Mouse (Mus musculus) midbrain, embryonic 14.5 days (tissue): ENCODE measurements around the gene Rpp38. TPM values are rescaled to one million over a fixed set of nuclear protein-coding genes. Genes with fewer than 3 reads are reported as not detected.

ENCODE experiments used
- ATAC-seq: fragments of 200-750 bp; cut with Nextera tagmentation; 2 replicates; pipeline ENCODE4 v1.8.0; 2017; ENCODE audit warnings: moderate number of reproducible peaks, moderate library complexity; ENCODE audit not compliant: low FRiP score, low TSS enrichment
- DNase-seq: peaks from one replicate; pipeline ENCODE4 v3.0.0-alpha.2; 2015
- H3K27ac ChIP-seq: fragments of 300-500 bp; sonication (generic); replicated peaks from 2 replicates; pipeline ENCODE4 v1.5.1; 2014; ENCODE audit warnings: mild to moderate bottlenecking, low read depth, low read length, moderate library complexity
- H3K27me3 ChIP-seq: fragments of 300-500 bp; sonication (generic); 2 replicates; pipeline ENCODE4 v1.6.1; 2014; ENCODE audit warnings: low read length, control low read depth, mixed read lengths; ENCODE audit not compliant: control insufficient read depth, insufficient read depth
- H3K36me3 ChIP-seq: fragments of 300-500 bp; sonication (generic); 2 replicates; pipeline ENCODE4 v1.6.1; 2014; ENCODE audit warnings: low read length, control low read depth; ENCODE audit not compliant: control insufficient read depth, insufficient read depth
- H3K4me1 ChIP-seq: fragments of 300-500 bp; sonication (generic); 2 replicates; pipeline ENCODE4 v1.6.1; 2014; ENCODE audit warnings: mild to moderate bottlenecking, antibody characterized with exemption, low read length, control low read depth; ENCODE audit not compliant: control insufficient read depth, insufficient read depth
- H3K4me2 ChIP-seq: fragments of 300-500 bp; sonication (generic); 2 replicates; pipeline ENCODE4 v1.6.1; 2014; ENCODE audit warnings: mild to moderate bottlenecking, low read length, moderate library complexity
- H3K4me3 ChIP-seq: fragments of 300-500 bp; sonication (generic); replicated peaks from 2 replicates; pipeline ENCODE4 v1.5.1; 2014; ENCODE audit warnings: low read depth, low read length
- H3K9ac ChIP-seq: fragments of 300-500 bp; sonication (generic); replicated peaks from 2 replicates; pipeline ENCODE4 v1.6.1; 2014; ENCODE audit warnings: mild to moderate bottlenecking, low read length, moderate library complexity
- H3K9me3 ChIP-seq: fragments of 300-500 bp; sonication (generic); 2 replicates; pipeline ENCODE4 v1.6.1; 2016; ENCODE audit warnings: low read length, control low read depth, mixed read lengths; ENCODE audit not compliant: control insufficient read depth
- WGBS: fragments of 180-500 bp; shearing (Covaris S2); extraction: QIAGEN DNeasy Blood & Tissue Kit; methylation state at CpG from one replicate; pipeline ENCODE4 v1.1.7; 2014; 5-methylcytosine and 5-hydroxymethylcytosine counted together
- polyA plus RNA-seq: library from polyadenylated mRNA; unstranded; fragments of >200 nt; fragmentation: Nextera tagmentation; extraction: Ambion mirVana; gene quantifications from 2 replicates; pipeline ENCODE4 v1.2.1, GENCODE M21; 2014

Rpp38 gene
- polyA plus RNA-seq, 1 experiment from 2014 or later = 14.0 TPM

GRCm38 (mm10) chr2:3335611-3336301 is 3.3 kb upstream of the Rpp38 start, which contains the start of gene Acbd7:
TSS of gene Acbd7 (plus strand) at chr2:3336168.
- Histone ChIP-seq H3K9me3 (no peaks in the 10 kb centered on the region), H3K27ac (no peak within 1 kb of the TSS), H3K4me3 (peak within 1 kb of the TSS; percentile 25), H3K36me3 (no peaks in the 10 kb centered on the region), H3K4me2 (peak within 1 kb of the TSS; percentile 69), H3K27me3 (no peaks in the 10 kb centered on the region), H3K9ac (peak within 1 kb of the TSS; percentile 3; the same call in 1 of the 2 replicates), H3K4me1 (peaks cover 14% of the 10 kb centered on the region)
- ATAC-seq (no peak), DNase-seq (peak; percentile 86)
- 4% methylated on average over 20 of the region's 20 CpGs for WGBS

- Histone ChIP-seq H3K36me3 (peaks cover 8% of the 10 kb centered on the region), H3K4me1 (peaks cover 14% of the 10 kb centered on the region), H3K4me2 (no peak overlapping the region), H3K9me3 (no peaks in the 10 kb centered on the region), H3K27ac (no peak overlapping the region), H3K4me3 (no peak overlapping the region), H3K9ac (no peak overlapping the region), H3K27me3 (no peaks in the 10 kb centered on the region)
- WGBS = 92% methylated on average over 12 of the region's 12 CpGs
- no peak for DNase-seq
- no peak for ATAC-seq
These were observed 1.3 kb upstream of the Rpp38 start for GRCm38 (mm10) chr2:3333761-3334160.

- ATAC-seq = no peak
- no peaks in the 10 kb centered on the region for H3K27me3 ChIP-seq
- peaks cover 14% of the 10 kb centered on the region for H3K4me1 ChIP-seq
These were observed 387 bp downstream of the Rpp38 start for GRCm38 (mm10) chr2:3332056-3332455.

GRCm38 (mm10) chr2:3331071-3331703 is 1.3 kb downstream of the Rpp38 start:
- WGBS = 86% methylated on average over 5 of the region's 5 CpGs
- Histone ChIP-seq H3K4me1 (peaks cover 14% of the 10 kb centered on the region), H3K36me3 (peaks cover 26% of the 10 kb centered on the region), H3K4me2 (peak overlapping the region; percentile 62), H3K9ac (peak overlapping the region; percentile 66), H3K27me3 (no peaks in the 10 kb centered on the region), H3K9me3 (no peaks in the 10 kb centered on the region), H3K4me3 (peak overlapping the region; percentile 60; the same call in 1 of the 2 replicates), H3K27ac (no peak overlapping the region)
- ATAC-seq = no peak
- no peak for DNase-seq

More at GRCm38 (mm10) chr2:3332056-3332455, 387 bp downstream of the Rpp38 start:
- H3K4me3 ChIP-seq = peak overlapping the region; percentile 60
- DNase-seq = no peak
- H3K9me3 ChIP-seq = no peaks in the 10 kb centered on the region
- peak overlapping the region; percentile 66 for H3K9ac ChIP-seq
- H3K36me3 ChIP-seq = peaks cover 21% of the 10 kb centered on the region
- 2% methylated on average over 21 of the region's 21 CpGs for WGBS
- H3K27ac ChIP-seq = peak overlapping the region; percentile 77
- H3K4me2 ChIP-seq = peak overlapping the region; percentile 62

GRCm38 (mm10) chr2:3327351-3327750 is 5.1 kb downstream of the Rpp38 start:
- no peak overlapping the region for H3K4me2 ChIP-seq
- no peaks in the 10 kb centered on the region for H3K27me3 ChIP-seq
- DNase-seq (peak; percentile 75), ATAC-seq (no peak)
- WGBS = 27% methylated on average over 1 of the region's 1 CpGs
- H3K4me1 ChIP-seq = peaks cover 7% of the 10 kb centered on the region
- H3K9me3 ChIP-seq = no peaks in the 10 kb centered on the region
- H3K4me3 ChIP-seq = no peak overlapping the region
- no peak overlapping the region for H3K27ac ChIP-seq
- no peak overlapping the region for H3K9ac ChIP-seq
- H3K36me3 ChIP-seq = peaks cover 60% of the 10 kb centered on the region

GRCm38 (mm10) chr2:3326547-3326946 is 5.9 kb downstream of the Rpp38 start:
- peaks cover 66% of the 10 kb centered on the region for H3K36me3 ChIP-seq
- no peak overlapping the region for H3K4me2 ChIP-seq
- no peak overlapping the region for H3K9ac ChIP-seq

GRCm38 (mm10) chr2:3324381-3325130 is 7.9 kb downstream of the Rpp38 start:
- Histone ChIP-seq H3K4me2 (no peak overlapping the region), H3K36me3 (peaks cover 74% of the 10 kb centered on the region), H3K9ac (no peak overlapping the region), H3K27me3 (no peaks in the 10 kb centered on the region), H3K4me3 (no peak overlapping the region), H3K9me3 (no peaks in the 10 kb centered on the region), H3K27ac (no peak overlapping the region), H3K4me1 (no peaks in the 10 kb centered on the region)
- no peak for DNase-seq
- 94% methylated on average over 7 of the region's 7 CpGs for WGBS
- no peak for ATAC-seq

More at GRCm38 (mm10) chr2:3326547-3326946, 5.9 kb downstream of the Rpp38 start:
- ATAC-seq (no peak), DNase-seq (no peak)
- 96% methylated on average over 1 of the region's 1 CpGs for WGBS
- Histone ChIP-seq H3K27me3 (no peaks in the 10 kb centered on the region), H3K27ac (no peak overlapping the region), H3K9me3 (no peaks in the 10 kb centered on the region), H3K4me1 (peaks cover 6% of the 10 kb centered on the region), H3K4me3 (no peak overlapping the region)

- H3K4me2 ChIP-seq = no peak overlapping the region
- H3K27me3 ChIP-seq = no peaks in the 10 kb centered on the region
- ATAC-seq = no peak
- H3K27ac ChIP-seq = no peak overlapping the region
- 87% methylated on average over 2 of the region's 2 CpGs for WGBS
- no peak overlapping the region for H3K4me3 ChIP-seq
- H3K36me3 ChIP-seq = peaks cover 72% of the 10 kb centered on the region
- DNase-seq = no peak
- no peak overlapping the region for H3K9ac ChIP-seq
- no peaks in the 10 kb centered on the region for H3K9me3 ChIP-seq
- no peaks in the 10 kb centered on the region for H3K4me1 ChIP-seq
These were observed 9.3 kb downstream of the Rpp38 start for GRCm38 (mm10) chr2:3323132-3323531.
